Mouse (Mus musculus): Measurements from ENCODE around the gene Slc12a3.

- TF ChIP-seq USF2 (conservative IDR thresholded peaks at IDR 0.05; ENCODE audit: low read depth, low read length) = no peak
- TF ChIP-seq EP300 (IDR thresholded peaks at IDR 0.05; ENCODE audit: low read length) = no peak; the same call in 1 of the 2 replicates
- no peak for TF ChIP-seq CTCF (conservative IDR thresholded peaks at IDR 0.05 in 1 of 2, IDR thresholded peaks at IDR 0.05 in 1 of 2; ENCODE audit: low read depth in 2 of 2, low read length in 2 of 2)
- TF ChIP-seq KAT2A (IDR thresholded peaks at IDR 0.05; ENCODE audit: insufficient replicate concordance, low read length) = no peak
- TF ChIP-seq POLR2A (IDR thresholded peaks at IDR 0.05; ENCODE audit: low read depth, low read length) = peak; percentile 70
- no peak for TF ChIP-seq E2F4 (IDR thresholded peaks at IDR 0.05; ENCODE audit: insufficient replicate concordance, low read depth, low read length)
- TF ChIP-seq RCOR1 (conservative IDR thresholded peaks at IDR 0.05; ENCODE audit: low read depth, low read length) = no peak
- 0 out of 2 replicates have a peak, but pooled peaks have one; percentile 32 for TF ChIP-seq NELFE (IDR thresholded peaks at IDR 0.05; ENCODE audit: low read depth, low read length)
- TF ChIP-seq USF1 (IDR thresholded peaks at IDR 0.05; ENCODE audit: low read depth, low read length) = no peak
- TF ChIP-seq MEF2A (IDR thresholded peaks at IDR 0.05; ENCODE audit: borderline replicate concordance, low read depth, low read length) = peak; percentile 46; the same call in 1 of the 2 replicates
- TF ChIP-seq PAX5 (IDR thresholded peaks at IDR 0.05; ENCODE audit: low read length) = no peak
- TF ChIP-seq IRF4 (IDR thresholded peaks at IDR 0.05; ENCODE audit: low read depth, low read length) = 0 out of 2 replicates have a peak, but pooled peaks have one; percentile 46
- no peak for TF ChIP-seq HCFC1 (IDR thresholded peaks at IDR 0.05; ENCODE audit: low read depth, low read length)
Observed at GRCm38 (mm10) chr8:94346264-94346663, 17.3 kb downstream of the Slc12a3 start.

All from CH12.LX (cell line).